Mouse (Mus musculus) neural tube, embryonic 15.5 days (tissue): Measurements from ENCODE around the gene Hhat. TPM values are rescaled to one million over a fixed set of nuclear protein-coding genes. Genes with fewer than 3 reads are reported as not detected.

Source experiments
- ATAC-seq: fragments of 200-750 bp; cut with Nextera tagmentation; 2 replicates; pipeline ENCODE4 v1.8.0; 2017; ENCODE audit warnings: mild to moderate bottlenecking, moderate TSS enrichment, moderate library complexity; ENCODE audit not compliant: low FRiP score
- H3K27ac ChIP-seq: fragments of 300-500 bp; sonication (generic); replicated peaks from 2 replicates; pipeline ENCODE4 v1.5.1; 2015; ENCODE audit warnings: mild to moderate bottlenecking, inconsistent platforms
- H3K27me3 ChIP-seq: fragments of 300-500 bp; sonication (generic); replicated peaks from 2 replicates; pipeline ENCODE4 v1.6.1; 2015; ENCODE audit warnings: inconsistent platforms
- H3K36me3 ChIP-seq: fragments of 300-500 bp; sonication (generic); 2 replicates; pipeline ENCODE4 v1.6.1; 2015; ENCODE audit warnings: inconsistent platforms
- H3K4me1 ChIP-seq: fragments of 300-500 bp; sonication (generic); 2 replicates; pipeline ENCODE4 v1.6.1; 2015; ENCODE audit warnings: inconsistent platforms
- H3K4me2 ChIP-seq: fragments of 300-500 bp; sonication (generic); 2 replicates; pipeline ENCODE4 v1.6.1; 2015; ENCODE audit warnings: inconsistent platforms, mild to moderate bottlenecking, moderate library complexity
- H3K4me3 ChIP-seq: fragments of 300-500 bp; sonication (generic); replicated peaks from 2 replicates; pipeline ENCODE4 v1.5.1; 2015; ENCODE audit warnings: mild to moderate bottlenecking, inconsistent platforms
- H3K9ac ChIP-seq: fragments of 300-500 bp; sonication (generic); replicated peaks from 2 replicates; pipeline ENCODE4 v1.6.1; 2015; ENCODE audit warnings: mild to moderate bottlenecking, inconsistent platforms
- H3K9me3 ChIP-seq: fragments of 300-500 bp; sonication (generic); replicated peaks from 2 replicates; pipeline ENCODE4 v1.6.1; 2016; ENCODE audit warnings: inconsistent platforms
- WGBS: fragments of 180-500 bp; shearing (Covaris S2); methylation state at CpG from one replicate; pipeline ENCODE4 v1.1.7; 2015; ENCODE audit warnings: mixed read lengths; 5-methylcytosine and 5-hydroxymethylcytosine counted together
- polyA plus RNA-seq: library from polyadenylated mRNA; unstranded; fragments of >200 nt; fragmentation: Nextera tagmentation; extraction: Ambion mirVana; gene quantifications from 2 replicates; pipeline ENCODE4 v1.2.1, GENCODE M21; 2015

Gene Hhat
- polyA plus RNA-seq, 1 experiment from 2014 or later, result 4.6 TPM

- Histone ChIP-seq H3K27me3 (no peaks in the 10 kb centered on the region), H3K4me2 (no peak overlapping the region), H3K9ac (no peak overlapping the region), H3K27ac (0 out of 2 replicates have a peak overlapping the region, but pooled peaks have one; percentile 8), H3K4me1 (peaks cover 24% of the 10 kb centered on the region), H3K36me3 (no peaks in the 10 kb centered on the region), H3K9me3 (no peaks in the 10 kb centered on the region), H3K4me3 (no peak overlapping the region)
- peak; percentile 21; the same call in 1 of the 2 replicates for ATAC-seq
- 81% methylated on average over 5 of the region's 5 CpGs for WGBS
These were observed 93.8 kb downstream of the Hhat start for GRCm38 (mm10) chr1:192677236-192677635.

GRCm38 (mm10) chr1:192663608-192664007 is 107.4 kb downstream of the Hhat start:
- Histone ChIP-seq H3K4me1 (no peaks in the 10 kb centered on the region), H3K9me3 (peaks cover 6% of the 10 kb centered on the region; the same call in 1 of the 2 replicates), H3K4me2 (no peak overlapping the region), H3K4me3 (no peak overlapping the region), H3K27me3 (no peaks in the 10 kb centered on the region), H3K9ac (no peak overlapping the region), H3K36me3 (0 out of 2 replicates have a peak, but pooled peaks cover 4% of the 10 kb centered on the region), H3K27ac (no peak overlapping the region)
- WGBS, result 59% methylated on average over 4 of the region's 4 CpGs
- no peak for ATAC-seq

DNA sequence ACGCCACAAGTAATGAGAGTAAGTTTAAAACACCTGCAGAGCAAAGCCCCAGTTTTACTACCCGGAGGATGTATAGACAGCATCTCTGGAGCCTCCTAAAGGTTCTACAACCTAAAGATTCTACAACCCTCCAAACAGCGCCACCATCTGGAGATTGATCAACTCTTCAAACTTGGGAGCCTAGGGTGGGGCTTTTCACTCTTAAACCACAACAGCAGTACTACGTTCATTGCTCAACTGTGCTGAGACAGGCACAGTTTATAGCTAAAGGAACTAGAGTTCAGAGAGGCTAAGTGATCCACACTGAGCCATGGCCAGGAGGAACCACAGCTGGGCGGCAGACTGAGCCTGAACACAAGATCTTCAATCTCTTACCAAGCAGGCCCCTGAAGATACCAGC is 107.9 kb downstream of the Hhat start:
- 82% methylated on average over 5 of the region's 5 CpGs for WGBS
- Histone ChIP-seq H3K9me3 (peaks cover 6% of the 10 kb centered on the region; the same call in 1 of the 2 replicates), H3K4me2 (no peak overlapping the region), H3K27me3 (no peaks in the 10 kb centered on the region), H3K9ac (no peak overlapping the region), H3K4me3 (no peak overlapping the region), H3K36me3 (0 out of 2 replicates have a peak, but pooled peaks cover 4% of the 10 kb centered on the region), H3K27ac (no peak overlapping the region), H3K4me1 (no peaks in the 10 kb centered on the region)
- ATAC-seq, result no peak

DNA sequence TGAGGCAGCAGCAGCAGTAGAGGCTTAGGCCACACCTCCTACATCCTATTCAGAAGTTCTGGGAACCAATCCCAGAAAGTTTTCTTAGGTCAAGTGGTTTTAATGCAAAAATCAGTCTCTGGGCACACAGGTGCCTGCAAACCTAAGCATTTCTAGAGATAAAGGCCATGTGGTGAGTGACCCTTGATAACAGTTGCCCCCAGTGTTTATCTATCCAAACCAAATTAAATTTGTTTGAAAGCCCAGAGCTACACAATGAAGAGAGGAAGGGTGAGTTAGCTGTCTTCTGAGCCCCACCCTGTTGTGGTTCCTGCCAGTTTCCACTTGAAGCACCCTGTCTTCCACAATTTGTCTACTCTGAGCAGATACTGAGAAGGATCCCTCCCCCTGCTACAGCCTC is 109.4 kb downstream of the Hhat start:
- H3K4me3 ChIP-seq, result no peak overlapping the region
- H3K9me3 ChIP-seq, result peaks cover 6% of the 10 kb centered on the region; the same call in 1 of the 2 replicates
- no peaks in the 10 kb centered on the region for H3K27me3 ChIP-seq
- H3K9ac ChIP-seq, result no peak overlapping the region
- no peak for ATAC-seq
- 0 out of 2 replicates have a peak, but pooled peaks cover 4% of the 10 kb centered on the region for H3K36me3 ChIP-seq
- no peak overlapping the region for H3K4me2 ChIP-seq
- no peak overlapping the region for H3K27ac ChIP-seq
- H3K4me1 ChIP-seq, result no peaks in the 10 kb centered on the region

GRCm38 (mm10) chr1:192657417-192657816 is 113.6 kb downstream of the Hhat start:
- H3K4me2 ChIP-seq, result no peak overlapping the region
- ATAC-seq, result no peak
- no peak overlapping the region for H3K4me3 ChIP-seq
- no peaks in the 10 kb centered on the region for H3K27me3 ChIP-seq
- WGBS, result 57% methylated on average over 6 of the region's 6 CpGs
- no peak overlapping the region for H3K27ac ChIP-seq
- H3K9me3 ChIP-seq, result peaks cover 6% of the 10 kb centered on the region; the same call in 1 of the 2 replicates
- H3K4me1 ChIP-seq, result no peaks in the 10 kb centered on the region
- no peak overlapping the region for H3K9ac ChIP-seq
- H3K36me3 ChIP-seq, result 0 out of 2 replicates have a peak, but pooled peaks cover 4% of the 10 kb centered on the region

- no peak overlapping the region for H3K4me2 ChIP-seq
- no peaks in the 10 kb centered on the region for H3K9me3 ChIP-seq
- H3K36me3 ChIP-seq, result no peaks in the 10 kb centered on the region
- no peak overlapping the region for H3K9ac ChIP-seq
- H3K27me3 ChIP-seq, result no peaks in the 10 kb centered on the region
- H3K4me3 ChIP-seq, result no peak overlapping the region
- no peak for ATAC-seq
- H3K4me1 ChIP-seq, result 0 out of 2 replicates have a peak, but pooled peaks cover 4% of the 10 kb centered on the region
- no peak overlapping the region for H3K27ac ChIP-seq
- 73% methylated on average over 8 of the region's 8 CpGs for WGBS
These were observed 118.9 kb downstream of the Hhat start for GRCm38 (mm10) chr1:192651981-192652605.

DNA sequence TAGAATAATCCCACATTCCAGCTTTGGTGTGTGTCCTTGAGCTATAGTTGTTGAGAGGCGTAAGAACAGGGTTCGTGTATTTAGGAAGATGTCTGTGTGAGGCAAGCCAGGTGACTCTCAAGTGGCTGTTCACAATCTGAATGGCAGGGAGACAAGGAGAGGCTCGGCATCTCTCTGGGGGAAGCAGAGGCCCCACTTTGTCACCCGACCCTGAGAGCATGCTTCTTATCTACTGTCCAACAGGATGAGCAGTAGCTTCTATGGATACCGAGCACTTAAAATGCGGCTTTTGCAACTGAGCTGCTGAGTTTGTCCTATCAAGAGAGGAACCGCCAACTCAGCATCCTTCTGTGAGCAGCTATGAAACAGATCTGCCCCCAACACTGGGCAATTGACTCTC is 120.4 kb downstream of the Hhat start:
- Histone ChIP-seq H3K36me3 (no peaks in the 10 kb centered on the region), H3K4me2 (no peak overlapping the region), H3K4me1 (0 out of 2 replicates have a peak, but pooled peaks cover 4% of the 10 kb centered on the region), H3K27ac (no peak overlapping the region), H3K27me3 (no peaks in the 10 kb centered on the region), H3K4me3 (no peak overlapping the region), H3K9me3 (no peaks in the 10 kb centered on the region), H3K9ac (no peak overlapping the region)
- no peak for ATAC-seq
- WGBS, result 83% methylated on average over 7 of the region's 7 CpGs

GRCm38 (mm10) chr1:192650023-192650422 is 121.0 kb downstream of the Hhat start:
- Histone ChIP-seq H3K4me2 (no peak overlapping the region), H3K27ac (no peak overlapping the region), H3K4me3 (no peak overlapping the region), H3K9ac (no peak overlapping the region), H3K9me3 (no peaks in the 10 kb centered on the region), H3K27me3 (no peaks in the 10 kb centered on the region), H3K4me1 (0 out of 2 replicates have a peak, but pooled peaks cover 4% of the 10 kb centered on the region), H3K36me3 (no peaks in the 10 kb centered on the region)
- WGBS, result 89% methylated on average over 4 of the region's 4 CpGs
- ATAC-seq, result no peak

DNA sequence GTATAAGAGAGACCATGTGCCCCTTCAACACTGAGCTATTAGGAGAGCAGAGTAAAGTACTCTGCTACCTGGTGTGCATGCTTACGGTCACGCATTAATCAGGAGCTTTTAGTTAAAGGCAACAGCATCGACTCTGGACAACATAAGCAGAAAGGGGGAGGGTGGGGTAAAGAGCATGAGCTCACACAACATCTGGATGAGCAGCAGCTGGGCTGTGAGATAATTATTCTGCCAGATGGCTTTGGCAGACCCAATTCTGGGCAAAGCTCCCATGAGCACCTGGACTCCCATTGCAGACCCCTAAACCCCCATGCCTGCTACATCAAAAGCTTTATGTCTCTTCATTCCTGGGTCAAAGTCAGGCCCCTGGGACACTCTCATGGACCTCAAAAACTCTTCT is 121.8 kb downstream of the Hhat start:
- Histone ChIP-seq H3K36me3 (no peaks in the 10 kb centered on the region), H3K4me1 (0 out of 2 replicates have a peak, but pooled peaks cover 4% of the 10 kb centered on the region), H3K4me2 (no peak overlapping the region), H3K9me3 (no peaks in the 10 kb centered on the region), H3K27ac (no peak overlapping the region), H3K9ac (no peak overlapping the region), H3K4me3 (no peak overlapping the region), H3K27me3 (no peaks in the 10 kb centered on the region)
- 68% methylated on average over 3 of the region's 3 CpGs for WGBS
- ATAC-seq, result no peak

DNA sequence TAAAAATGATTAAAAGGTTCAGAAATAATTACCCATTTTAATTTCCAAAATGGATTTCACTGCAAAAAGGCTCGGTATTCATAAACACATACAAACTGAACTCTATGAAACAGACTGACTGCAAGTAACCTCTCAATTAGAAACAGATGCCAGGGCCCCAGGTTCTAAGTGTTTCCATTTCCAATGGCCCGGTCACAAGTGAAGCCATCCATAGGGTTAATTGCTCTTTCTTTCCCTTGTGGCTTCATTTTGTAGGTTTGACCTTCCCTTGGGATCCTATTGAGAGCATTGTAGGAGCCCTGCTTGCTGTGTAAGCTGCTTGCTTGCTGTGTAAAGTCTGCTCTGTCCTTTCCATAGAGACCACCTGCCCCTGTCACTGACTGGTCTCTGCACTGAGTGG is 123.7 kb downstream of the Hhat start:
- no peak overlapping the region for H3K4me3 ChIP-seq
- H3K27ac ChIP-seq, result no peak overlapping the region
- no peaks in the 10 kb centered on the region for H3K36me3 ChIP-seq
- H3K9me3 ChIP-seq, result no peaks in the 10 kb centered on the region
- no peak overlapping the region for H3K9ac ChIP-seq
- no peak for ATAC-seq
- H3K4me1 ChIP-seq, result 0 out of 2 replicates have a peak, but pooled peaks cover 4% of the 10 kb centered on the region
- 62% methylated on average over 2 of the region's 2 CpGs for WGBS
- no peaks in the 10 kb centered on the region for H3K27me3 ChIP-seq
- no peak overlapping the region for H3K4me2 ChIP-seq

DNA sequence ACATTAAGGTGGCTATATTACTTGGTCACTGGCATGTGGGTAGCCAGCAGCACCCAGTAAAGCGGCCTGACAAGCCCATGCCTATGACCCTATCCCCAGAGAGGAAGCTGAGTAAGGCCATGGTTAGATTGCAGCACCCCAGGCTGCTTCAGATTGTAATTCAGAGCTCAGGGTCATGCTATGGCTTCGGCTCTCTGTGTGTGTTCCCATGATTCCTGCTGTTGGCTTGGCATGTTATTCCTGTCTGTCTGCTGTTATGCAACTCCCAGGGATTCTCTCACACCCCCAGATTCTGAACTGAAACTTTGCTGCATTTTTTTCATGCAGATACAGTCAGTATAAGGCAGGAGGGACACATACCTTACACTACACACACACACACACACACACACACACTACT is 128.9 kb downstream of the Hhat start:
- Histone ChIP-seq H3K4me3 (no peak overlapping the region), H3K27ac (no peak overlapping the region), H3K4me2 (no peak overlapping the region), H3K27me3 (no peaks in the 10 kb centered on the region), H3K9ac (no peak overlapping the region), H3K9me3 (no peaks in the 10 kb centered on the region), H3K36me3 (no peaks in the 10 kb centered on the region), H3K4me1 (peaks cover 6% of the 10 kb centered on the region)
- no peak for ATAC-seq
- 76% methylated on average over 2 of the region's 2 CpGs for WGBS

GRCm38 (mm10) chr1:192639175-192639574 is 131.8 kb downstream of the Hhat start:
- Histone ChIP-seq H3K9me3 (no peaks in the 10 kb centered on the region), H3K36me3 (no peaks in the 10 kb centered on the region), H3K4me2 (no peak overlapping the region), H3K27me3 (no peaks in the 10 kb centered on the region), H3K9ac (no peak overlapping the region), H3K4me1 (peaks cover 6% of the 10 kb centered on the region), H3K27ac (no peak overlapping the region), H3K4me3 (no peak overlapping the region)
- 65% methylated on average over 3 of the region's 3 CpGs for WGBS
- ATAC-seq, result no peak
